Mouse (Mus musculus) bone marrow macrophage, adult 2 months (primary cell): Measurements from ENCODE around the gene Ptch1.

Source experiments
- CTCF ChIP-seq: IDR thresholded peaks from 2 replicates; pipeline ENCODE4 v1.5.1; 2012; ENCODE audit warnings: low read depth, mild to moderate bottlenecking, low read length, moderate library complexity
- POLR2A ChIP-seq: IDR thresholded peaks from 2 replicates; pipeline ENCODE4 v1.6.1; 2012; ENCODE audit warnings: mild to moderate bottlenecking, low read depth, low read length, borderline replicate concordance

DNA sequence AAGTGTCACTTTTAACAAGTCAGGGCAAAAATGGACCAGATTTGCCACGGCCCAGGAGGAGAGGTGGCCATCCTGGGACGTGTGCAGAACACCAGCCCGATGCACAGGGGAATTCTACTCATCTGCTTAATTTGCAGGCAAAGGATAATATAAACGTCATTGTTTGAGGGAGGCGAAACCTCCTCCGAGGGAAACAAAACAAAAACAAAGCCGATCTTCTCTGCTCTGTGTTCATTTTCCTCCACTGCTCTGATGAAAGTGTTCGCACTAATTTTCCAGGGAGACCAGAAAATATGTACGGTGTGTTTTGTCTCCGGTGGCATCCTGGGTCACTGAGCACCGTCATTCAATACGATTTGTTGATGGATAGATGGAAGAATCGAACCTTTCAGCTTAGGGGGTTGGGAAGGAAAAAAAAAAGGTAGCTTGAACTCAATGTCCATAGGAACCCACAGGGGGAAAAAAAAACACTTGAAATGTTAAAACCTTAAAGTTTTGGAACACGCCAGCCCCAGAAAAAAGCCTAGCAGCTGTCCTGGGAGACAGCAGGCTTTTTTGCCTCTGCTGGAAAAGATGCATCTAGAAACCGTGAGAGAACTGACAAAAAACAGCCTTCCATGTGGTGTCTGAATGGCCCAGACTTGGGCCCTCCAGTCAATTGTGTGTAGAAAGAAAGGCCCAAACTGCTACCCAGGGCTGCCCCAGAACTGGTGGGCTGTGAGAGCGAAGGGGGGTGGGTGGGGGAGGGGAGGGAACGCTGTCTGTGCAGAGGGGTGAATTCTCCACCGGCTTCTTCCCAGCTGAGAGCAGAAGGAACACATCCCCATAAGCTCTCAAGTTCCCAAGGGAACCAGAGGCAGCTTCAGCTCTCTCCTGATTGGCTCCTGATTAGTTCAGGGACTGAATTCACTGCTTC is 86.3 kb downstream of the Ptch1 start:
- TF ChIP-seq CTCF (no peak), POLR2A (no peak)
